Mouse (Mus musculus) E14TG2a.4 (cell line): ENCODE measurements around the gene Ush2a.

Source experiments
- H3K27me3 ChIP-seq: 2 replicates; pipeline ENCODE4 v1.6.1; 2014; ENCODE audit warnings: low read length, control low read depth; ENCODE audit not compliant: insufficient read depth
- H3K36me3 ChIP-seq: 2 replicates; pipeline ENCODE4 v1.6.1; 2014; ENCODE audit warnings: low read length, control low read depth; ENCODE audit not compliant: insufficient read depth
- H3K4me1 ChIP-seq: replicated peaks from 2 replicates; pipeline ENCODE4 v1.6.1; 2014; ENCODE audit warnings: low read depth, low read length, control low read depth
- H3K4me3 ChIP-seq: replicated peaks from 2 replicates; pipeline ENCODE4 v1.5.1; 2014; ENCODE audit warnings: mild to moderate bottlenecking, low read length
- H3K9me3 ChIP-seq: 2 replicates; pipeline ENCODE4 v1.6.1; 2014; ENCODE audit warnings: low read length, control low read depth
- CTCF ChIP-seq: conservative IDR thresholded peaks from 2 replicates; pipeline ENCODE4 v1.5.1; 2014; ENCODE audit warnings: low read length
- NANOG ChIP-seq: IDR thresholded peaks from 2 replicates; pipeline ENCODE4 v1.6.1; 2014; ENCODE audit warnings: borderline replicate concordance, low read length, mixed read lengths
- POU5F1 ChIP-seq: IDR thresholded peaks from 2 replicates; pipeline ENCODE4 v1.6.1; 2014; ENCODE audit warnings: low read length, borderline replicate concordance

Gene Ush2a

GRCm38 (mm10) chr1:188805852-188806251 lies 544.0 kb downstream of the Ush2a start:
- Histone ChIP-seq H3K9me3 (no peaks in the 10 kb centered on the region), H3K36me3 (no peaks in the 10 kb centered on the region), H3K4me1 (no peaks in the 10 kb centered on the region), H3K4me3 (no peak overlapping the region), H3K27me3 (no peaks in the 10 kb centered on the region)
- no peak for TF ChIP-seq NANOG
- TF ChIP-seq POU5F1, result no peak
- no peak for TF ChIP-seq CTCF

GRCm38 (mm10) chr1:188810631-188811030 lies 548.8 kb downstream of the Ush2a start:
- H3K27me3 ChIP-seq, result no peaks in the 10 kb centered on the region
- no peaks in the 10 kb centered on the region for H3K9me3 ChIP-seq
- TF ChIP-seq NANOG (no peak), POU5F1 (no peak), CTCF (no peak)
- no peak overlapping the region for H3K4me3 ChIP-seq
- no peaks in the 10 kb centered on the region for H3K4me1 ChIP-seq
- no peaks in the 10 kb centered on the region for H3K36me3 ChIP-seq

GRCm38 (mm10) chr1:188815072-188815471 lies 553.2 kb downstream of the Ush2a start:
- Histone ChIP-seq H3K4me1 (no peaks in the 10 kb centered on the region), H3K27me3 (no peaks in the 10 kb centered on the region), H3K9me3 (no peaks in the 10 kb centered on the region), H3K36me3 (no peaks in the 10 kb centered on the region), H3K4me3 (no peak overlapping the region)
- no peak for TF ChIP-seq CTCF
- TF ChIP-seq NANOG, result no peak
- TF ChIP-seq POU5F1, result no peak

GRCm38 (mm10) chr1:188824195-188824594 lies 562.4 kb downstream of the Ush2a start:
- Histone ChIP-seq H3K9me3 (peaks cover 9% of the 10 kb centered on the region), H3K4me1 (no peaks in the 10 kb centered on the region), H3K27me3 (no peaks in the 10 kb centered on the region), H3K4me3 (no peak overlapping the region), H3K36me3 (no peaks in the 10 kb centered on the region)
- TF ChIP-seq CTCF, result no peak
- no peak for TF ChIP-seq POU5F1
- no peak for TF ChIP-seq NANOG

- Histone ChIP-seq H3K27me3 (no peaks in the 10 kb centered on the region), H3K36me3 (no peaks in the 10 kb centered on the region), H3K9me3 (peaks cover 9% of the 10 kb centered on the region), H3K4me3 (no peak overlapping the region), H3K4me1 (no peaks in the 10 kb centered on the region)
- no peak for TF ChIP-seq CTCF
- TF ChIP-seq POU5F1, result no peak
- TF ChIP-seq NANOG, result no peak
Measured at GRCm38 (mm10) chr1:188824878-188825532, 563.2 kb downstream of the Ush2a start.

- peaks cover 7% of the 10 kb centered on the region for H3K9me3 ChIP-seq
- no peak for TF ChIP-seq POU5F1
- TF ChIP-seq CTCF, result no peak
- no peak for TF ChIP-seq NANOG
- H3K4me1 ChIP-seq, result no peaks in the 10 kb centered on the region
- no peaks in the 10 kb centered on the region for H3K27me3 ChIP-seq
- no peaks in the 10 kb centered on the region for H3K36me3 ChIP-seq
- no peak overlapping the region for H3K4me3 ChIP-seq
Measured at GRCm38 (mm10) chr1:188830527-188831407, 568.9 kb downstream of the Ush2a start.

- Histone ChIP-seq H3K9me3 (no peaks in the 10 kb centered on the region), H3K4me1 (no peaks in the 10 kb centered on the region)
- TF ChIP-seq POU5F1 (no peak), CTCF (no peak), NANOG (no peak)
Measured at GRCm38 (mm10) chr1:188833906-188834305, 572.1 kb downstream of the Ush2a start.

GRCm38 (mm10) chr1:188834770-188835169 lies 572.9 kb downstream of the Ush2a start:
- no peaks in the 10 kb centered on the region for H3K4me1 ChIP-seq
- TF ChIP-seq POU5F1 (no peak), NANOG (no peak), CTCF (no peak)
- no peak overlapping the region for H3K4me3 ChIP-seq
- no peaks in the 10 kb centered on the region for H3K27me3 ChIP-seq
- no peaks in the 10 kb centered on the region for H3K9me3 ChIP-seq
- H3K36me3 ChIP-seq, result no peaks in the 10 kb centered on the region

More at GRCm38 (mm10) chr1:188833906-188834305, 572.1 kb downstream of the Ush2a start:
- Histone ChIP-seq H3K36me3 (no peaks in the 10 kb centered on the region), H3K27me3 (no peaks in the 10 kb centered on the region), H3K4me3 (no peak overlapping the region)
